Comparison of ENCODE assay signal across 8 mouse cellular contexts in genomic region chr2:30286192-30287026, GRCm38 (mm10). TPM values are rescaled to one million over a fixed set of nuclear protein-coding genes. Genes with fewer than 3 reads are reported as not detected.
DNase-seq lines count a peak whose midpoint lies in the region; ATAC-seq and TF ChIP-seq lines count a peak whose summit lies in the region.

Gene Dolk (minus strand): TSS chr2:30286334.
Gene Nup188 (plus strand): TSS chr2:30286397.

- in situ Hi-C loops in Patski (cut with MboI; ENCODE audit: low pct_unique_long_range_greater_than_20kb): no loop called here

- POLR2A ChIA-PET in Patski (lab: Charles Lee): interaction anchor here (1.0 kb wide), 1 partner anchor 20 kb away, joined by 3 read pairs; the partner anchor contains the start of gene Phyhd1

- H3K27me3 ChIP-seq in Patski: no peaks in the 10 kb centered on the region
- no peaks in the 10 kb centered on the region for H3K27me3 ChIP-seq in hindbrain, embryonic 14.5 days (ENCODE audit: control insufficient read depth, insufficient read depth, low read length)

- peak; percentile 53 for DNase-seq in Patski (ENCODE audit: low read depth, low spot score)
- peak; percentile 99 for DNase-seq in cerebellum, postnatal 14 days
- DNase-seq in frontal cortex, postnatal 25 days (ENCODE audit: low spot score in 2 of 2): peak; percentile 91 to 94
- DNase-seq in hindbrain, embryonic 14.5 days (ENCODE audit: low spot score): peak; percentile 98
- DNase-seq in layer of hippocampus, postnatal 36 days: peak; percentile 94 to 95
- peak; percentile 97 for DNase-seq in lung, postnatal 36 days
- peak; percentile 97 for DNase-seq in retina, postnatal 1 day
- DNase-seq in urinary bladder, adult 18-20 months (ENCODE audit: low spot score in 2 of 2): peak; percentile 92 to 97

- peak within 1 kb of the TSS; percentile 90 for H3K4me3 ChIP-seq in hindbrain, embryonic 14.5 days (replicated peaks; ENCODE audit: low read length)

- under 1% methylated on average over 65 of the region's 68 CpGs for WGBS in hindbrain, embryonic 14.5 days

- H3K4me1 ChIP-seq in hindbrain, embryonic 14.5 days (replicated peaks; ENCODE audit: control insufficient read depth, insufficient read depth, low read length): peaks cover 20% of the 10 kb centered on the region

- CTCF ChIA-PET in Patski (lab: Charles Lee): no interaction called here

- H3K27ac ChIP-seq in hindbrain, embryonic 14.5 days: peak within 1 kb of the TSS; percentile 64

- 0 out of 2 replicates have a peak, but pooled peaks cover 11% of the 10 kb centered on the region for H3K36me3 ChIP-seq in hindbrain, embryonic 14.5 days (replicated peaks; ENCODE audit: control insufficient read depth, insufficient read depth)

- no peaks in the 10 kb centered on the region for H3K9me3 ChIP-seq in hindbrain, embryonic 14.5 days (ENCODE audit: control insufficient read depth, low read length)

- peak within 1 kb of the TSS; percentile 92 for H3K4me2 ChIP-seq in hindbrain, embryonic 14.5 days (replicated peaks)

- peak within 1 kb of the TSS; percentile 85 for H3K9ac ChIP-seq in hindbrain, embryonic 14.5 days

- peak; percentile 72 for ATAC-seq in Patski
- ATAC-seq in hindbrain, embryonic 14.5 days (ENCODE audit: low FRiP score): peak; percentile 93

- TF ChIP-seq CTCF in Patski (IDR thresholded peaks at IDR 0.05): no peak

RNA-seq across cellular contexts. Expression of gene Dolk, which starts in this region (rescaled TPM):
- 24.0 TPM for polyA plus RNA-seq in Patski (2021)
- polyA plus RNA-seq in hindbrain, embryonic 14.5 days (2014; fragmentation: Nextera tagmentation; extraction: Ambion mirVana): 37.1 and 39.2 TPM in 2 replicates
- 10 to 100 TPM; 20.9 to 22.2 TPM for total RNA-seq in layer of hippocampus, postnatal 36 days (2021)

RNA-seq across cellular contexts. Expression of gene Nup188, which starts in this region (rescaled TPM):
- polyA plus RNA-seq in Patski (2021): 36.7 TPM
- polyA plus RNA-seq in hindbrain, embryonic 14.5 days (2014; fragmentation: Nextera tagmentation; extraction: Ambion mirVana): 19.5 and 24.8 TPM in 2 replicates
- total RNA-seq in layer of hippocampus, postnatal 36 days (2021): 10 to 100 TPM; 21.1 to 23.4 TPM

Comparison
In these comparisons a context has a peak if more than half of its experiments do, and no peak if none do; other contexts are left out.
1. Peak in every context shown above with its lines: DNase-seq, ATAC-seq, H3K4me3 ChIP-seq and H3K27ac ChIP-seq.